Mouse (Mus musculus) heart, embryonic 11.5 days (tissue): ENCODE data around the gene Nfyc. TPM values are rescaled to one million over a fixed set of nuclear protein-coding genes. Genes with fewer than 3 reads are reported as not detected.

Experiments used
- ATAC-seq: fragments of 200-750 bp; cut with Nextera tagmentation; replicated peaks from 2 replicates; pipeline ENCODE4 v1.8.0; 2017; ENCODE audit warnings: moderate library complexity; ENCODE audit not compliant: insufficient number of reproducible peaks, low FRiP score, low TSS enrichment
- H3K27ac ChIP-seq: fragments of 300-500 bp; sonication (generic); 2 replicates; pipeline ENCODE4 v1.5.1; 2014; ENCODE audit warnings: mild to moderate bottlenecking, low read depth, low read length
- H3K27me3 ChIP-seq: fragments of 300-500 bp; sonication (generic); 2 replicates; pipeline ENCODE4 v1.6.1; 2014; ENCODE audit warnings: mild to moderate bottlenecking, low read length, mixed read lengths; ENCODE audit not compliant: control insufficient read depth, insufficient read depth
- H3K36me3 ChIP-seq: fragments of 300-500 bp; sonication (generic); 2 replicates; pipeline ENCODE4 v1.6.1; 2014; ENCODE audit warnings: mild to moderate bottlenecking, low read length, moderate library complexity, mixed read lengths; ENCODE audit not compliant: control insufficient read depth, insufficient read depth
- H3K4me1 ChIP-seq: fragments of 300-500 bp; sonication (generic); 2 replicates; pipeline ENCODE4 v1.6.1; 2014; ENCODE audit warnings: low read length; ENCODE audit not compliant: control insufficient read depth, insufficient read depth
- H3K4me2 ChIP-seq: fragments of 300-500 bp; sonication (generic); 2 replicates; pipeline ENCODE4 v1.6.1; 2014; ENCODE audit warnings: mild to moderate bottlenecking, moderate library complexity
- H3K4me3 ChIP-seq: fragments of 300-500 bp; sonication (generic); 2 replicates; pipeline ENCODE4 v1.5.1; 2014; ENCODE audit warnings: low read depth, low read length
- H3K9ac ChIP-seq: fragments of 300-500 bp; sonication (generic); 2 replicates; pipeline ENCODE4 v1.6.1; 2014; ENCODE audit warnings: mild to moderate bottlenecking, low read depth, low read length, moderate library complexity
- H3K9me3 ChIP-seq: fragments of 300-500 bp; sonication (generic); replicated peaks from 2 replicates; pipeline ENCODE4 v1.6.1; 2016; ENCODE audit warnings: low read length; ENCODE audit not compliant: control insufficient read depth
- WGBS: fragments of 180-500 bp; shearing (Covaris S2); extraction: QIAGEN DNeasy Blood & Tissue Kit; methylation state at CpG from one replicate; pipeline ENCODE4 v1.1.7; 2014; ENCODE audit not compliant: insufficient replicate concordance; 5-methylcytosine and 5-hydroxymethylcytosine counted together
- polyA plus RNA-seq: library from polyadenylated mRNA; unstranded; fragments of >200 nt; fragmentation: Nextera tagmentation; extraction: Ambion mirVana; gene quantifications from 2 replicates; pipeline ENCODE4 v1.2.1, GENCODE M21; 2014

Nfyc gene
- polyA plus RNA-seq, 1 experiment from 2014 or later: 117 TPM

DNA sequence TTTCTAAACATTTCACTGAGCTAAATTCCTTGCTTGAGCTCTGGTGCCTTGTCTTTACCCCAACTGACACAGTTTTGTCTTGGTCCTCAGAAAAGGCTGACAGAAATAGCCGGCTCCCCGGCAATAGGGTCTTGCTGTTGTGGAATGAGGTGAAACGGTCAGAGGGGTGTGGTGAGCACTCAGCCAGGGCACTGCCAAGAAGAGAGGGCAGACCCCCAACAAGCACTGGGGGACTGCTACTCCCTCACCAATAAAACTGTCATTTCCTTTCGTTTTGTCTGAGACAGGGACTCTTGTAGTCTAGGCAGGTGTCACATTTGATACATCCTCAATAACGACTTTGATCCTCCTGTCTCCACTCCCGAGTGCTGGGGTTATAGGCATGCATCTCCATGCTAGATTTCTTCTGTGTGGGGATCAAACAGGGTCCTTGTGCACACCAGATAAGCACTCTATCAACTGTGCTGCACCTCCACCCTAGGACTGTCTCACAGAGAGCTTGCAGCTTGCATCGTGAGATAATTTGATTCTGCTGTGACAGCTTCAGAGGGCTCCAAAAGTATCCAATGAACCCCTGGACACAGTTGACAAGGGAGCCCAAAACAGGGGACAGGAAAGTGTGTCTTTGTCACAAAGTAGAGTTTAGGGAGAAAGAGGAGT, 13.2 kb upstream of the Nfyc start:
- 0 out of 2 replicates have a peak overlapping the region, but pooled peaks have one; percentile 2 for H3K4me2 ChIP-seq
- no peaks in the 10 kb centered on the region for H3K4me1 ChIP-seq
- H3K9ac ChIP-seq: no peak overlapping the region
- peaks cover 10% of the 10 kb centered on the region for H3K27me3 ChIP-seq
- H3K36me3 ChIP-seq: no peaks in the 10 kb centered on the region
- H3K9me3 ChIP-seq: no peaks in the 10 kb centered on the region
- ATAC-seq: no peak
- H3K27ac ChIP-seq: no peak overlapping the region
- 40% methylated on average over 7 of the region's 7 CpGs for WGBS
- H3K4me3 ChIP-seq: no peak overlapping the region

DNA sequence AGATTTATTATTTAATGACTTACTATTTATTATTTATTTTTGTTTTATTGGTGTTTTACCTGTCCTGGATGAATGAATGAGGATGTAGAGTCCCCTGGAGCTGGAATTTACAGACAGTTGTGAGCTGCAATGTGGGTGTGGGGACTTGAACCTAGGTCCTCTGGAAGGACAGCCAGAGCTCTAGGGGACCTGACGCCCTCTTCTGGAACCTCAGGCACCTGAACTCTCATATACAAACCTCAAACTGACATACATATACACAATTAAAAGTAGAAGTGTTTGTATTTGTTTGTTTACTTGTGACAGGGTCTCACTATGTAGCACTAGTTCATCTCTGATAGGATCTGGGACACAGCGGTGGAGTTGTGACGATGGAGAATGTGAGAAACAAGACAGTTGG, 10.0 kb upstream of the Nfyc start:
- no peak overlapping the region for H3K27ac ChIP-seq
- WGBS: 82% methylated on average over 3 of the region's 3 CpGs
- no peaks in the 10 kb centered on the region for H3K9me3 ChIP-seq
- no peak overlapping the region for H3K4me3 ChIP-seq
- H3K27me3 ChIP-seq: peaks cover 1% of the 10 kb centered on the region; the same call in 1 of the 2 replicates
- no peak for ATAC-seq
- H3K9ac ChIP-seq: no peak overlapping the region
- no peaks in the 10 kb centered on the region for H3K36me3 ChIP-seq
- no peaks in the 10 kb centered on the region for H3K4me1 ChIP-seq
- no peak overlapping the region for H3K4me2 ChIP-seq

DNA sequence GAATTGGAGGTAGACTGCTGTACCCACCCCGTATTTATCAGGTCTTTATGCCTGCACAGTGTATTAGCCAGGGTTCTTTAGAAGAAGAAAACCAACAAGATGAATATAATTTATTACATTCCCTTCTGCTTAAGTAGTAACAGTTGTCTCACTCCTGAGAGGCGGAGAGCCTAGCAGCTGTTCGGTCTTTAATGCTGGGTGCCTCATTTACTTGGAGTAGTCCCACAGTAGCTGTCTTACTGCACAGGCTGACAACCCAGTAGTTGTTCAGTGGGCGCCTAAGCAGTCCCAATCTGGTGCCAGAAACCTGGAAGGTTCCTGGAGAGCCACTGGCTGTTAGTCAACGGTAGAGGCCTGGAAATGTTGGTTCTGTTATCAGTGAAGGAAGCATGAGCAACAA, 605 bp downstream of the Nfyc start:
- H3K36me3 ChIP-seq: no peaks in the 10 kb centered on the region
- no peaks in the 10 kb centered on the region for H3K4me1 ChIP-seq
- ATAC-seq: no peak
- 60% methylated on average over 5 of the region's 5 CpGs for WGBS
- no peaks in the 10 kb centered on the region for H3K9me3 ChIP-seq
- H3K9ac ChIP-seq: no peak overlapping the region
- no peak overlapping the region for H3K27ac ChIP-seq
- H3K27me3 ChIP-seq: no peaks in the 10 kb centered on the region
- H3K4me2 ChIP-seq: no peak overlapping the region
- H3K4me3 ChIP-seq: no peak overlapping the region

DNA sequence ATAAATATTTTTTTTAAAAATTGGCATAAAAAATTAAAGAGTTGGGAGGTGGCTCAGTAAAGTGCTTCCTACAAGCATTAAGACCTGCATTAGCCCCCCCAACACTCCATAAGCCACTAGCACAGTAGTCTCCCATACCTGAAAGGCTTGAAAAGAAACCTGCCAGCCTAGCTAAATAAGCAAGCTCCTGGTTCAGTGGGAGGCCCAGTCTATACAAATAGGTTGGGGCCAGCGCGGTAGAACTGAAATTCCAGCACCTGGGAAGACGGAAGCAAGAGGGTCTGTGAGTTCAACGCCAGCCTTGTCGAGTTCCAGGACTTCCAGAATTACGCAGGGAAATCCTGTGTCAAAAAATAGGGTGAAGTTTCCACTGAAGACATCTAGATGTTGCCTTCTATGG, 5.0 kb downstream of the Nfyc start:
- H3K36me3 ChIP-seq: no peaks in the 10 kb centered on the region
- H3K9me3 ChIP-seq: no peaks in the 10 kb centered on the region
- H3K4me1 ChIP-seq: peaks cover 15% of the 10 kb centered on the region
- H3K9ac ChIP-seq: no peak overlapping the region
- H3K27me3 ChIP-seq: no peaks in the 10 kb centered on the region
- peak overlapping the region; percentile 88 for H3K4me2 ChIP-seq
- peak overlapping the region; percentile 99 for H3K27ac ChIP-seq
- H3K4me3 ChIP-seq: peak overlapping the region; percentile 74
- ATAC-seq: no peak
- WGBS: 92% methylated on average over 6 of the region's 6 CpGs

DNA sequence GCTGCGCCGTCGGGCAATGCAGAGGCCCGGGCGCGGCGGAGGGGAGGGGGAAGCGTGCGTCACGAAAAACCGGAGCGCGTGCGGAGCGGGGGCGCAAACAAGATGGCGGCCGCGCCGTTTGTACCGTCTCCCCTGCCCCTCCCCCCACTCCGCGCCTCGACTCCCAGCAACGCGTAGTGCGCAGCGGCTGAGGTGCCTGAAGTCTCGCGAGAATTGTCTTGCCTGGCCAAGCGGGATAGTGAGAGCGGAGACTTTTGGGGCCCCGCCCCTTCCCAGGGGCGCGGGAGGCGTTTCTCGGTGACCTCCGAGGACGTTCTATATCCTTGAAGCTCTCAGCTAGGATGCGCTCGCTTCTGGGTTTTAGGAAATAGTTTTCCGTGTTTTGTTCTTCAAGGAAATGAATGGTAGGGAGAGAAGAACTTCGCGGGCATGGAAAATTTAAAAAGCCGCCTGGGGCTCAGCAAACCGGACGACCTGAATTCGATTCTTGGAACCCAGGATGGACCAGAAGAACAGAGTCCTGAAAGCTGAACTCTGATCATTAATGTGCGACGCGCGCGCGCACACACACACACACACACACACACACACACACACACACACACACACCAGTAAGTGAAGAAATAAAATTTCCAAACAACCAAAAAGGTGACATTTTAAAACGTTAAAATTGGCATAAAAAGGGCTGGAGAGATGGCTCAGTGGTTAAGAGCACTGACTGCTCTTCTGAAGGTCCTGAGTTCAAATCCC, 5.6 kb downstream of the Nfyc start:
- Histone ChIP-seq H3K27ac (peak overlapping the region; percentile 99), H3K4me3 (peak overlapping the region; percentile 74), H3K36me3 (no peaks in the 10 kb centered on the region), H3K27me3 (no peaks in the 10 kb centered on the region), H3K4me2 (peak overlapping the region; percentile 88), H3K4me1 (peaks cover 15% of the 10 kb centered on the region), H3K9me3 (no peaks in the 10 kb centered on the region), H3K9ac (peak overlapping the region; percentile 99)
- 1% methylated on average over 54 of the region's 55 CpGs for WGBS
- peak; percentile 96 for ATAC-seq

DNA sequence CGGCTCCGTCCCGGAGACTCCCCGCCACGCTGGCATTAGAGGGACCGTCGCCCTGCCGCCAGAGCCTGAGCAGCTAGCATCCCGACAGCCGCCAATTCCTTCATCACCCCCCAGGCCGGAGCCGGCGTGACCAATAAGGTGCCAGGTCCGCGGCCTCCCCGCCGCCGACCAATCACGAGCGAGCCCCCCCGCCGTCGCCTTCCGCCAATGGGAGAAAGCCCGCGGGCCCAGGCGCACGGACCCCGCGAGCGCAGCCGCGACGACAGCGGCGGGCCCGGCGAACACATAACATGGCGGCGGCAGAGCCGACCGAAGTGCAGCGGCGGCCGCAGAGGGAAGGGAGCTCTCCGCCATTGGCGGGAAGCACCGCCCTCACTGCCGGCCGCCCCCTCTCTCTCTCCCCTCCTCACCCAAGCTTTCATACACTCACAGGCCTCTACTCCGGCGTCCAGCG, 6.2 kb downstream of the Nfyc start:
- peak overlapping the region; percentile 88 for H3K4me2 ChIP-seq
- peaks cover 15% of the 10 kb centered on the region for H3K4me1 ChIP-seq
- H3K36me3 ChIP-seq: no peaks in the 10 kb centered on the region
- 1% methylated on average over 44 of the region's 53 CpGs for WGBS
- no peaks in the 10 kb centered on the region for H3K9me3 ChIP-seq
- H3K9ac ChIP-seq: peak overlapping the region; percentile 99
- no peaks in the 10 kb centered on the region for H3K27me3 ChIP-seq
- H3K27ac ChIP-seq: peak overlapping the region; percentile 99
- H3K4me3 ChIP-seq: peak overlapping the region; percentile 74
- peak; percentile 98 for ATAC-seq

DNA sequence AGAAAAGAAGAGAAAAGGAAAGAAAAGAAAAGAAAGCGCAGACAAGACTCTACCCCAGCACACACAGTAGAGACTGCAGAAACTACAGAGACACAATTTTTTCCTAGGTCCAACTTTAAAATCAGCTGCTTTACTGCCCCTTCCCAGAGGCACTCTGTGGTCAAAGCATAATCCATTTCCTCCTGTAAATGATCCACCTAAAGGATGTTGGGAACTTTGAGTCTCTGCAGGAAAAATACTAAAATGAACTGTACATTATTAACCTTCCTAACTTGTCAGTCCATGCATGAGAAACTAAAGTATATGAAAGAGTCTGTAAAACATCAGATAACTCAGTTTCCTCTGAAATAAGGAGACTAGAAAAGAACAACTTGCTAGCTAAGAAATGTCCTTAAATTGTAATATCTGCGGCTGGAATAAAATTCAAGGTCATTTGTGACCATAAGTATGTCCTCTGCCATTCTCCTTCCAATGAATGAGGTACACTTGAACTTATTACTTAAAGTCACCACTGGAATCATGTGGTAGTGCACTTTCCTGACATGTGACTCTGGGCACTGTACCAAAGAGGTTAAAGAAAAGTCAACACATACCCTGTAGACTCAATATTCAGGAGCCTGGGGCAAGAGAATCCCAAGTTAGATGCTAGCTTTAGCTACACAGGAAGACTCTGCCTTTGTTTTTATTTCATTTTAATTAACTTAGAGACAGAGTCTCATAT, 9.0 kb downstream of the Nfyc start:
- ATAC-seq: no peak
- Histone ChIP-seq H3K4me1 (peaks cover 19% of the 10 kb centered on the region), H3K27me3 (no peaks in the 10 kb centered on the region), H3K4me2 (no peak overlapping the region), H3K36me3 (peaks cover 3% of the 10 kb centered on the region; the same call in 1 of the 2 replicates), H3K27ac (no peak overlapping the region), H3K9ac (no peak overlapping the region), H3K9me3 (no peaks in the 10 kb centered on the region), H3K4me3 (no peak overlapping the region)
- WGBS: 88% methylated on average over 2 of the region's 2 CpGs

DNA sequence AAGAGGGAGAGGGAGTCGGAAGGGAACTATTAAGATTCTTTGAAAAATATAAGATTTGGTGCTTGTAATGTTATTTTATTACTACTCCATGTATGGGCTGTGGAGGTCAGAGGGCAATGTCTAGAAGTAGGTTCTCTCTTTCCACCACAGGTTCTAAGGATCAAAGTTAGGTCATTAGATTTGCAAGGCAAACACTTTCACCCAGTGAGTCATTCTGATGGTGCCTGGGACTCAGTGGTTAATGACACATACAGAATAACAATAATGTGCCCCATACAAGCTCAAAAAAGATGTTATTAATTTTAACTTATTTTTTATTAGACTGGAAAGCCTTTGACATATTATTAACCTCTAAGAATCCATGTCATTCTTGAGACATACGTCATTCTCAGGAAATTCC, 11.5 kb downstream of the Nfyc start:
- H3K36me3 ChIP-seq: peaks cover 3% of the 10 kb centered on the region; the same call in 1 of the 2 replicates
- ATAC-seq: no peak
- no peaks in the 10 kb centered on the region for H3K9me3 ChIP-seq
- no peaks in the 10 kb centered on the region for H3K27me3 ChIP-seq
- H3K4me3 ChIP-seq: no peak overlapping the region
- peaks cover 30% of the 10 kb centered on the region for H3K4me1 ChIP-seq
- no peak overlapping the region for H3K9ac ChIP-seq
- no peak overlapping the region for H3K27ac ChIP-seq
- WGBS: 84% methylated on average over 2 of the region's 2 CpGs
- H3K4me2 ChIP-seq: no peak overlapping the region
